Mouse (Mus musculus) heart, embryonic 16.5 days (tissue): ENCODE data around the gene Tmem126a. TPM values are rescaled to one million over a fixed set of nuclear protein-coding genes. Genes with fewer than 3 reads are reported as not detected.

Experiments used
- ATAC-seq: fragments of 200-750 bp; cut with Nextera tagmentation; replicated peaks from 2 replicates; pipeline ENCODE4 v1.8.0; 2017; ENCODE audit warnings: moderate number of reproducible peaks; ENCODE audit not compliant: insufficient read depth, low FRiP score; ENCODE audit errors: extremely low read depth
- H3K27ac ChIP-seq: fragments of 300-500 bp; sonication (generic); 2 replicates; pipeline ENCODE4 v1.5.1; 2014; ENCODE audit warnings: mild to moderate bottlenecking, low read length, control low read depth, moderate library complexity
- H3K27me3 ChIP-seq: fragments of 300-500 bp; sonication (generic); 2 replicates; pipeline ENCODE4 v1.6.1; 2014; ENCODE audit warnings: low read length, mixed read lengths; ENCODE audit not compliant: control insufficient read depth, insufficient read depth
- H3K36me3 ChIP-seq: fragments of 300-500 bp; sonication (generic); 2 replicates; pipeline ENCODE4 v1.6.1; 2014; ENCODE audit not compliant: control insufficient read depth, insufficient read depth
- H3K4me1 ChIP-seq: fragments of 300-500 bp; sonication (generic); 2 replicates; pipeline ENCODE4 v1.6.1; 2014; ENCODE audit warnings: low read length, mixed read lengths; ENCODE audit not compliant: control insufficient read depth, insufficient read depth
- H3K4me2 ChIP-seq: fragments of 300-500 bp; sonication (generic); 2 replicates; pipeline ENCODE4 v1.6.1; 2014; ENCODE audit warnings: low read depth, mild to moderate bottlenecking, control low read depth, low read length
- H3K4me3 ChIP-seq: fragments of 300-500 bp; sonication (generic); 2 replicates; pipeline ENCODE4 v1.5.1; 2014; ENCODE audit warnings: mild to moderate bottlenecking, control low read depth, low read length
- H3K9ac ChIP-seq: fragments of 300-500 bp; sonication (generic); 2 replicates; pipeline ENCODE4 v1.6.1; 2014; ENCODE audit warnings: low read length, control low read depth
- H3K9me3 ChIP-seq: fragments of 300-500 bp; sonication (generic); replicated peaks from 2 replicates; pipeline ENCODE4 v1.6.1; 2016; ENCODE audit warnings: low read length; ENCODE audit not compliant: control insufficient read depth
- WGBS: fragments of 180-500 bp; shearing (Covaris S2); extraction: QIAGEN DNeasy Blood & Tissue Kit; methylation state at CpG from one replicate; pipeline ENCODE4 v1.1.7; 2014; 5-methylcytosine and 5-hydroxymethylcytosine counted together
- polyA plus RNA-seq: library from polyadenylated mRNA; unstranded; fragments of >200 nt; fragmentation: Nextera tagmentation; extraction: Ambion mirVana; gene quantifications from 2 replicates; pipeline ENCODE4 v1.2.1, GENCODE M21; 2015

The Tmem126a gene
- polyA plus RNA-seq, 1 experiment from 2014 or later = 124 TPM

GRCm38 (mm10) chr7:90427006-90427405, 30.0 kb downstream of the Tmem126a start:
- H3K4me3 ChIP-seq = peak overlapping the region; percentile 61
- H3K36me3 ChIP-seq = no peaks in the 10 kb centered on the region
- ATAC-seq = no peak
- H3K27ac ChIP-seq = no peak overlapping the region
- no peaks in the 10 kb centered on the region; the same call in 1 of the 2 replicates for H3K27me3 ChIP-seq
- H3K9me3 ChIP-seq = no peaks in the 10 kb centered on the region
- peak overlapping the region; percentile 91 for H3K4me2 ChIP-seq
- H3K4me1 ChIP-seq = peaks cover 7% of the 10 kb centered on the region; the same call in 1 of the 2 replicates
- H3K9ac ChIP-seq = 0 out of 2 replicates have a peak overlapping the region, but pooled peaks have one; percentile 72
- WGBS = 50% methylated on average over 9 of the region's 9 CpGs

- peak within 1 kb of the TSS; percentile 61 for H3K4me3 ChIP-seq
- H3K27me3 ChIP-seq = no peaks in the 10 kb centered on the region; the same call in 1 of the 2 replicates
- WGBS = 16% methylated on average over 29 of the region's 29 CpGs
- ATAC-seq = peak; percentile 100
- H3K36me3 ChIP-seq = no peaks in the 10 kb centered on the region
- H3K4me1 ChIP-seq = peaks cover 7% of the 10 kb centered on the region; the same call in 1 of the 2 replicates
- H3K4me2 ChIP-seq = peak within 1 kb of the TSS; percentile 91
- peak within 1 kb of the TSS; percentile 72 for H3K9ac ChIP-seq
- H3K27ac ChIP-seq = no peak within 1 kb of the TSS
- H3K9me3 ChIP-seq = no peaks in the 10 kb centered on the region
Observed at GRCm38 (mm10) chr7:90426020-90427001, 30.7 kb downstream of the Tmem126a start, which contains the start of gene Ccdc89. Gene Ccdc89 (plus strand): TSS chr7:90426577.

- no peak overlapping the region for H3K4me3 ChIP-seq
- no peak overlapping the region for H3K9ac ChIP-seq
- H3K27me3 ChIP-seq = no peaks in the 10 kb centered on the region
- ATAC-seq = no peak
- 45% methylated on average over 3 of the region's 3 CpGs for WGBS
- no peak overlapping the region for H3K4me2 ChIP-seq
- H3K27ac ChIP-seq = no peak overlapping the region
- no peaks in the 10 kb centered on the region for H3K36me3 ChIP-seq
- no peaks in the 10 kb centered on the region for H3K4me1 ChIP-seq
- no peaks in the 10 kb centered on the region; the same call in 1 of the 2 replicates for H3K9me3 ChIP-seq
Observed at GRCm38 (mm10) chr7:90409934-90410333, 47.1 kb downstream of the Tmem126a start.

Other genes starting within 250 kb of the Tmem126a start
- gene Ccdc83, start 191.5 kb downstream of the Tmem126a start, polyA plus RNA-seq = not detected in 2 replicates
- 7.7 and 7.8 TPM in 2 replicates for gene Sytl2, start 155.0 kb downstream of the Tmem126a start, polyA plus RNA-seq
- gene Ccdc89, start 30.7 kb downstream of the Tmem126a start, polyA plus RNA-seq = 0.62 and 0.79 TPM in 2 replicates
- 14.4 and 15.5 TPM in 2 replicates for gene Crebzf, start 14.5 kb downstream of the Tmem126a start, polyA plus RNA-seq
- gene Tmem126b, start 18.8 kb upstream of the Tmem126a start, polyA plus RNA-seq = 33.3 and 35.2 TPM in 2 replicates
- gene Dlg2, start 19.4 kb upstream of the Tmem126a start, polyA plus RNA-seq = 5.7 and 7.7 TPM in 2 replicates